Mouse (Mus musculus) brain, embryonic 14.5 days (tissue): Measurements from ENCODE around the gene Pthlh.

Experiments
- CTCF ChIP-seq: fragments of 200-500 bp; IDR thresholded peaks from 2 replicates; pipeline ENCODE4 v1.5.1; 2012; ENCODE audit warnings: inconsistent platforms, mild to moderate bottlenecking, moderate library complexity, borderline replicate concordance; ENCODE audit not compliant: insufficient read depth, insufficient read length; ENCODE audit errors: extremely low read depth
- POLR2A ChIP-seq: fragments of 200-500 bp; IDR thresholded peaks from 2 replicates; pipeline ENCODE4 v1.6.1; 2012; ENCODE audit warnings: mild to moderate bottlenecking, inconsistent platforms, borderline replicate concordance; ENCODE audit not compliant: poor library complexity, insufficient read depth, insufficient read length, severe bottlenecking; ENCODE audit errors: extremely low read depth

GRCm38 (mm10) chr6:147266466-147266865 lies 2.5 kb upstream of the Pthlh start:
- no peak for TF ChIP-seq CTCF
- TF ChIP-seq POLR2A, result no peak
